Mouse (Mus musculus) ES-E14 (cell line): ENCODE measurements around the gene Calm1. TPM values are rescaled to one million over a fixed set of nuclear protein-coding genes. Genes with fewer than 3 reads are reported as not detected.

Experiments
- DNase-seq: peaks from one replicate; pipeline ENCODE4 v3.0.0-alpha.2; 2013; ENCODE audit warnings: low read depth, low spot score
- H3K27ac ChIP-seq: 2 replicates; pipeline ENCODE4 v1.5.1; 2012; ENCODE audit warnings: low read depth, mild to moderate bottlenecking, low read length, moderate library complexity, mixed read lengths; ENCODE audit not compliant: poor library complexity, insufficient read depth, severe bottlenecking
- H3K36me3 ChIP-seq: 2 replicates; pipeline ENCODE4 v1.6.1; 2012; ENCODE audit warnings: mild to moderate bottlenecking, low read length, moderate library complexity, mixed read lengths; ENCODE audit not compliant: control insufficient read depth, poor library complexity, insufficient read depth, severe bottlenecking
- H3K4me1 ChIP-seq, 2 experiments: fragments of 150-350 bp in 1 of 2; sonication (generic) in 1 of 2; 2 replicates each; pipeline ENCODE4 v1.6.1; 2012; ENCODE audit warnings: low read length in 2 of 2, mild to moderate bottlenecking in 1 of 2, mixed read lengths in 1 of 2; ENCODE audit not compliant: control insufficient read depth in 2 of 2, insufficient read depth in 2 of 2, poor library complexity in 1 of 2
- H3K4me3 ChIP-seq, 2 experiments: fragments of 150-350 bp in 1 of 2; sonication (generic) in 1 of 2; 2 replicates each; pipeline ENCODE4 v1.5.1; 2012; ENCODE audit warnings: low read length in 2 of 2, low read depth in 1 of 2, mild to moderate bottlenecking in 1 of 2, mixed read lengths in 1 of 2; ENCODE audit not compliant: insufficient read depth in 1 of 2, poor library complexity in 1 of 2, severe bottlenecking in 1 of 2
- H3K9ac ChIP-seq: 2 replicates; pipeline ENCODE4 v1.6.1; 2012; ENCODE audit warnings: low read depth, mild to moderate bottlenecking, low read length, mixed read lengths; ENCODE audit not compliant: poor library complexity, insufficient read depth, severe bottlenecking
- H3K9me3 ChIP-seq: fragments of 150-350 bp; sonication (generic); 2 replicates; pipeline ENCODE4 v1.6.1; 2012; ENCODE audit warnings: low read depth, mild to moderate bottlenecking, low read length; ENCODE audit not compliant: control insufficient read depth, insufficient read depth
- CHD2 ChIP-seq: IDR thresholded peaks from 2 replicates; pipeline ENCODE4 v1.6.1; 2014; ENCODE audit warnings: mild to moderate bottlenecking, low read depth, low read length, inconsistent platforms
- HCFC1 ChIP-seq: IDR thresholded peaks from 2 replicates; pipeline ENCODE4 v1.6.1; 2012; ENCODE audit warnings: low read length, inconsistent platforms, borderline replicate concordance; ENCODE audit not compliant: insufficient read depth
- MAFK ChIP-seq: IDR thresholded peaks from 2 replicates; pipeline ENCODE4 v1.6.1; 2014; ENCODE audit warnings: mild to moderate bottlenecking, low read depth, low read length, inconsistent platforms; ENCODE audit not compliant: insufficient read depth
- ZC3H11A ChIP-seq: IDR thresholded peaks from 2 replicates; pipeline ENCODE4 v1.6.1; 2012; ENCODE audit warnings: low read depth, mild to moderate bottlenecking, inconsistent platforms, low read length, borderline replicate concordance
- ZNF384 ChIP-seq: IDR thresholded peaks from 2 replicates; pipeline ENCODE4 v1.6.1; 2012; ENCODE audit warnings: low read depth, low read length, inconsistent platforms
- in situ Hi-C, 2 experiments: fragments of 600-800 bp; cut with MboI; formaldehyde crosslinking; loops; one replicate each; pipeline ENCODE4 v1.15.1; 2025; ENCODE audit warnings: low sequenced_read_pairs in 2 of 2, inconsistent platforms in 1 of 2; ENCODE audit not compliant: unreplicated experiment in 2 of 2
- total RNA-seq: library from RNA; depleted of rRNA; stranded (reverse); fragments of 300-350 nt; gene quantifications from 2 replicates; pipeline ENCODE4 v1.2.3, GENCODE M21; 2012

The Calm1 gene
- total RNA-seq, 1 experiment, result 537 TPM

- peaks cover 2 to 5% of the 10 kb centered on the region in 2 experiments; a peak in 2 of 4 replicates for H3K4me1 ChIP-seq
- TF ChIP-seq CHD2 (no peak), ZC3H11A (no peak), MAFK (no peak), ZNF384 (no peak), HCFC1 (no peak)
- no peaks in the 10 kb centered on the region for H3K36me3 ChIP-seq
- H3K9me3 ChIP-seq, result no peaks in the 10 kb centered on the region
- no peak overlapping the region for H3K4me3 ChIP-seq
- DNase-seq, result no peak
- in situ Hi-C loops, result no loop called here
- H3K9ac ChIP-seq, result no peak overlapping the region
- no peak overlapping the region for H3K27ac ChIP-seq
These were observed 28.9 kb downstream of the Calm1 start for GRCm38 (mm10) chr12:100228041-100228725.

- H3K9ac ChIP-seq, result no peak overlapping the region
- no peak overlapping the region for H3K4me3 ChIP-seq
- H3K27ac ChIP-seq, result no peak overlapping the region
- no peak for DNase-seq
- peaks cover 8 to 19% of the 10 kb centered on the region in 2 experiments; a peak in 3 of 4 replicates for H3K4me1 ChIP-seq
- H3K9me3 ChIP-seq, result no peaks in the 10 kb centered on the region
- in situ Hi-C loops, result no loop called here
- no peak for TF ChIP-seq ZNF384
- TF ChIP-seq HCFC1, result no peak
- TF ChIP-seq MAFK, result no peak
- TF ChIP-seq CHD2, result no peak
- TF ChIP-seq ZC3H11A, result no peak
- no peaks in the 10 kb centered on the region for H3K36me3 ChIP-seq
These were observed 35.0 kb downstream of the Calm1 start for GRCm38 (mm10) chr12:100234201-100234600.

GRCm38 (mm10) chr12:100234919-100235318 is 35.7 kb downstream of the Calm1 start:
- Histone ChIP-seq H3K27ac (no peak overlapping the region), H3K9ac (no peak overlapping the region), H3K4me3 (no peak overlapping the region), H3K9me3 (no peaks in the 10 kb centered on the region), H3K4me1 (peaks cover 8 to 19% of the 10 kb centered on the region in 2 experiments; a peak in 3 of 4 replicates), H3K36me3 (no peaks in the 10 kb centered on the region)
- in situ Hi-C loops, result no loop called here
- no peak for DNase-seq
- TF ChIP-seq ZC3H11A (no peak), MAFK (no peak), CHD2 (no peak), ZNF384 (no peak), HCFC1 (no peak)

GRCm38 (mm10) chr12:100235423-100235822 is 36.2 kb downstream of the Calm1 start:
- Histone ChIP-seq H3K36me3 (no peaks in the 10 kb centered on the region), H3K27ac (no peak overlapping the region), H3K9me3 (no peaks in the 10 kb centered on the region), H3K9ac (no peak overlapping the region), H3K4me1 (peaks cover 8 to 19% of the 10 kb centered on the region in 2 experiments; a peak in 3 of 4 replicates), H3K4me3 (peak overlapping the region in 1 of 2 experiments; percentile 15; a peak in 1 of 4 replicates)
- TF ChIP-seq ZC3H11A, result no peak
- no peak for TF ChIP-seq HCFC1
- TF ChIP-seq CHD2, result no peak
- no peak for TF ChIP-seq ZNF384
- no peak for TF ChIP-seq MAFK
- peak; percentile 68 for DNase-seq
- in situ Hi-C loops, result no loop called here
